Mouse (Mus musculus): ENCODE measurements around the gene Haao. TPM values are rescaled to one million over a fixed set of nuclear protein-coding genes. Genes with fewer than 3 reads are reported as not detected.

Haao gene
- polyA plus RNA-seq (2012; rRNA removed; ENCODE audit: low replicate concordance) = 1.7 and 1.9 TPM in 2 replicates

GRCm38 (mm10) chr17:83847815-83848214 lies at the start of gene Haao:
TSS of gene Haao (minus strand) at chr17:83847963.

Other genes with a start within 250 kb of the Haao start
- gene Kcng3, start 216.1 kb downstream of the Haao start, polyA plus RNA-seq (2012; rRNA removed; ENCODE audit: low replicate concordance) = 0.04 and 0.78 TPM in 2 replicates
- gene Mta3, start 141.8 kb downstream of the Haao start, polyA plus RNA-seq (2012; rRNA removed; ENCODE audit: low replicate concordance) = 46.8 and 53.9 TPM in 2 replicates